Mouse (Mus musculus) heart, embryonic 13.5 days (tissue): ENCODE measurements around the gene Ralgps1. TPM values are rescaled to one million over a fixed set of nuclear protein-coding genes. Genes with fewer than 3 reads are reported as not detected.

Experiments
- ATAC-seq: fragments of 200-750 bp; cut with Nextera tagmentation; 2 replicates; pipeline ENCODE4 v1.8.0; 2017; ENCODE audit warnings: moderate TSS enrichment; ENCODE audit not compliant: insufficient number of reproducible peaks, low FRiP score, low TSS enrichment; ENCODE audit errors: extremely low read depth
- H3K27ac ChIP-seq: fragments of 300-500 bp; sonication (generic); replicated peaks from 2 replicates; pipeline ENCODE4 v1.5.1; 2015; ENCODE audit warnings: moderate library complexity, mild to moderate bottlenecking, inconsistent platforms
- H3K27me3 ChIP-seq: fragments of 300-500 bp; sonication (generic); replicated peaks from 2 replicates; pipeline ENCODE4 v1.6.1; 2015; ENCODE audit warnings: mild to moderate bottlenecking, inconsistent platforms
- H3K36me3 ChIP-seq: fragments of 300-500 bp; sonication (generic); 2 replicates; pipeline ENCODE4 v1.6.1; 2015; ENCODE audit warnings: mild to moderate bottlenecking, inconsistent platforms
- H3K4me1 ChIP-seq: fragments of 300-500 bp; sonication (generic); 2 replicates; pipeline ENCODE4 v1.6.1; 2015; ENCODE audit warnings: inconsistent platforms
- H3K4me2 ChIP-seq: fragments of 300-500 bp; sonication (generic); 2 replicates; pipeline ENCODE4 v1.6.1; 2015; ENCODE audit warnings: inconsistent platforms, mild to moderate bottlenecking, moderate library complexity
- H3K4me3 ChIP-seq: fragments of 300-500 bp; sonication (generic); 2 replicates; pipeline ENCODE4 v1.5.1; 2015; ENCODE audit warnings: moderate library complexity, mild to moderate bottlenecking, inconsistent platforms
- H3K9ac ChIP-seq: fragments of 300-500 bp; sonication (generic); 2 replicates; pipeline ENCODE4 v1.6.1; 2015; ENCODE audit warnings: inconsistent platforms, mild to moderate bottlenecking, moderate library complexity
- H3K9me3 ChIP-seq: fragments of 300-500 bp; sonication (generic); 2 replicates; pipeline ENCODE4 v1.6.1; 2016; ENCODE audit warnings: inconsistent platforms
- WGBS: fragments of 180-500 bp; shearing (Covaris S2); methylation state at CpG from one replicate; pipeline ENCODE4 v1.1.7; 2015; ENCODE audit warnings: mixed read lengths; 5-methylcytosine and 5-hydroxymethylcytosine counted together
- polyA plus RNA-seq: library from polyadenylated mRNA; unstranded; fragments of >200 nt; fragmentation: Nextera tagmentation; extraction: Ambion mirVana; gene quantifications from 2 replicates; pipeline ENCODE4 v1.2.1, GENCODE M21; 2015

Gene Ralgps1
- polyA plus RNA-seq, 1 experiment from 2014 or later: 3.7 TPM

- no peaks in the 10 kb centered on the region for H3K36me3 ChIP-seq
- WGBS: 64% methylated on average over 4 of the region's 4 CpGs
- ATAC-seq: no peak
These were observed 224.3 kb downstream of the Ralgps1 start for GRCm38 (mm10) chr2:33146994-33147393.

DNA sequence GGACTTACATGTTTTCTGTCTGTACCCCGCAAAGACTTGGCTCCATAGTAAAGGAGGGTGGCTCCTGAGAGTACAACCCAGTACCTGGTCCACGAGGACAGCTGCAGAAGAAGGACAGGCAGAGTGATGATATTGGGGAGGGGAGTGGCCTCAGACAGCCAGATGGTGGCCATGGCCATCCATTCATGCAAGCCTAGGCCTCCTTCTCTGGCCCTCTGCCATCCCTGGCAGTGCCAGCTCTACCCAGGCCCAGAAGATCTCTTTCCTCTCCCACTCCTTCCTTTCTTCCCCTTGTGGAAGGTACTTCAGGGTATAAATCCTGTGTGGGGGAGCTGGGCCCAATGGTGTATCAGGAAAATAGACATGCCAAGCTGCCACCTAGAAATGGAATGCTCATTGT lies 228.0 kb downstream of the Ralgps1 start:
- Histone ChIP-seq H3K4me2 (no peak overlapping the region), H3K27ac (no peak overlapping the region), H3K9ac (no peak overlapping the region), H3K9me3 (no peaks in the 10 kb centered on the region), H3K27me3 (no peaks in the 10 kb centered on the region), H3K4me3 (no peak overlapping the region), H3K36me3 (no peaks in the 10 kb centered on the region), H3K4me1 (peaks cover 6% of the 10 kb centered on the region)
- ATAC-seq: no peak
- WGBS: 83% methylated on average over 2 of the region's 2 CpGs

More at GRCm38 (mm10) chr2:33146994-33147393, 224.3 kb downstream of the Ralgps1 start:
- H3K4me2 ChIP-seq: no peak overlapping the region
- H3K9me3 ChIP-seq: no peaks in the 10 kb centered on the region
- H3K27ac ChIP-seq: no peak overlapping the region
- peaks cover 6% of the 10 kb centered on the region for H3K4me1 ChIP-seq
- no peak overlapping the region for H3K4me3 ChIP-seq
- no peak overlapping the region for H3K9ac ChIP-seq
- H3K27me3 ChIP-seq: no peaks in the 10 kb centered on the region

DNA sequence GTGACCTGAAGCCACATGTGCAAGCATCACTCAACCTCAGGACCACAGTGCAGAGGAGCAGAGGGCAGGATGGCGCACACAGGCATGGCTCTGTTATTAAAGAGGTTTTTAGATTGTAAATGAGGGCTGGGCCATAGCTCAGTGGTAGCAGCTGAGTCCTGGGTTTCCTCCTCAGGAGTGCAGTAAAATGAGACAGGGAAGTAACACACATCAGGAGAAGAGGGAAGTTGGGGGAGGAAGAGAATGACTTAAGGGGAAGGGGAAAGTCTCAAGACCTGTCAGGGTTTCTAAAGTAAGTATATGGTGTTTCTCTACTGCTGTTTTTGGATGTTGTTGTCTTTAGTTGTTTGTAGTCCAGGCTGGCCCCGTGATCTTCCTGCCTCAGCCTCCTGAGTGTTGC lies 232.8 kb downstream of the Ralgps1 start:
- ATAC-seq: no peak
- H3K27me3 ChIP-seq: peaks cover 6% of the 10 kb centered on the region; the same call in 1 of the 2 replicates
- WGBS: 85% methylated on average over 2 of the region's 2 CpGs
- no peak overlapping the region for H3K4me3 ChIP-seq
- H3K9me3 ChIP-seq: no peaks in the 10 kb centered on the region
- no peaks in the 10 kb centered on the region for H3K4me1 ChIP-seq
- H3K27ac ChIP-seq: no peak overlapping the region
- no peaks in the 10 kb centered on the region for H3K36me3 ChIP-seq
- no peak overlapping the region for H3K9ac ChIP-seq
- no peak overlapping the region for H3K4me2 ChIP-seq

GRCm38 (mm10) chr2:33137731-33138130 lies 233.6 kb downstream of the Ralgps1 start:
- Histone ChIP-seq H3K4me2 (no peak overlapping the region), H3K36me3 (no peaks in the 10 kb centered on the region), H3K27me3 (peaks cover 14% of the 10 kb centered on the region), H3K4me1 (no peaks in the 10 kb centered on the region), H3K9me3 (no peaks in the 10 kb centered on the region), H3K27ac (no peak overlapping the region), H3K9ac (no peak overlapping the region), H3K4me3 (no peak overlapping the region)
- ATAC-seq: no peak
- WGBS: 79% methylated on average over 4 of the region's 4 CpGs

- H3K9me3 ChIP-seq: no peaks in the 10 kb centered on the region
- WGBS: 79% methylated on average over 9 of the region's 9 CpGs
- no peaks in the 10 kb centered on the region for H3K36me3 ChIP-seq
- H3K27me3 ChIP-seq: peaks cover 19% of the 10 kb centered on the region
- H3K4me1 ChIP-seq: 0 out of 2 replicates have a peak, but pooled peaks cover 5% of the 10 kb centered on the region
- H3K27ac ChIP-seq: no peak overlapping the region
- ATAC-seq: no peak
- no peak overlapping the region for H3K4me3 ChIP-seq
- H3K4me2 ChIP-seq: no peak overlapping the region
- H3K9ac ChIP-seq: no peak overlapping the region
These were observed 234.0 kb downstream of the Ralgps1 start for GRCm38 (mm10) chr2:33137244-33137643.

DNA sequence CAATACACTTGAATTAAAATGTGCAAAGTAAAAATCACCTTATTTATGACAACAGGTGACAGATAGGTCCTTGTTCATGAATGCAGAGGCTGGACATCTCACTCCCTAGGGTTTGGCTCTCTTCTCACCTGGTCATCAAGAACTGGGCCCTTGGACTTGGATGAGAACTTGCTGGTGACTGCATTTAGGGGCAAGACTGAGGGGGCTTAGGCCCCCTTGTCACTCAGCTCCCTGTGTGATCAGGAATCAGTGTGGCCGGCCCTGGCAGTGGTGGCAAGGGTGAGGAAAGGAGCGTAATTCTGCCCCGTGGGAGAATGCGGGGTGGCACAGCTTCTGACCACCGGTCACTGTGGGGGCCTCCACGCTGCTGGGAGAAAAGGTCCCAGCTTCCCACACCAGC lies 234.9 kb downstream of the Ralgps1 start:
- H3K4me1 ChIP-seq: 0 out of 2 replicates have a peak, but pooled peaks cover 11% of the 10 kb centered on the region
- peaks cover 21% of the 10 kb centered on the region for H3K27me3 ChIP-seq
- no peak overlapping the region for H3K9ac ChIP-seq
- no peaks in the 10 kb centered on the region for H3K36me3 ChIP-seq
- ATAC-seq: no peak
- no peak overlapping the region for H3K4me2 ChIP-seq
- no peaks in the 10 kb centered on the region for H3K9me3 ChIP-seq
- 86% methylated on average over 6 of the region's 6 CpGs for WGBS
- no peak overlapping the region for H3K4me3 ChIP-seq
- H3K27ac ChIP-seq: no peak overlapping the region

DNA sequence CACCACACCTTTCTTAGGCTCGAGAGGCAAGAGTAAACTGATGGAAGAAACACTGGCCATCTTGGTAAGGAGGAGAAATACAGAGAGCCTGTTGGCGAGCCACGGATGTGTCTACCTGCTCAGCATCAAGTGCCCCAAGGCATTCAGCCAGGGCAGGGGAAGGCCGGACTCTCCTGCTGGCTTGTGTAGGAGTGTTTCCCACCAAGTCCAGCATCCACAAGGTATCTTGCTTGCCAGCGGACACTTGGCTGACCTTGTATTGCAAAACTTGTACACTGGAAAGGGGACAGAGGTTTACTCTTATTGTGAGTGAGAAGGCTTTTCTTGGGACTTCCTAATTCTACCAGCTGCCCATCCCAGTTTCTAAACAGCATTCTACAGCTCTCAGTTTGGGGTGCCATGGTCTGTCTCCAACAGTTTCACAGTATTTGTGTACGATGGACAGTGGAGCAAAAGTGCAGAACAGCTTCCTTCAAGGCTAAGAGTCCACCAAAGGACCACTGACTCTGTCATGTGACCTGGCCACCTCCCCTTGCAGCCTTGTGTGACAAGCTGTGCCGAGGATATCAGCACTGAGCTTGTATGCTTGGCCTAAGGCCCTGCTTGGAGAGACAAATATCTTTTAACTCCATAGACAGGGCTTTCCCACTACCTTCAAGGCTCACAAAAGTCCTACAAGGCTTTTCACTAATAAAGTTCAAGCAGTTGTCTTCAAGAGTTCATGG lies 236.4 kb downstream of the Ralgps1 start:
- no peaks in the 10 kb centered on the region for H3K9me3 ChIP-seq
- ATAC-seq: no peak
- H3K36me3 ChIP-seq: no peaks in the 10 kb centered on the region
- 64% methylated on average over 7 of the region's 7 CpGs for WGBS
- no peak overlapping the region for H3K4me3 ChIP-seq
- peaks cover 12% of the 10 kb centered on the region for H3K4me1 ChIP-seq
- H3K9ac ChIP-seq: no peak overlapping the region
- H3K27ac ChIP-seq: no peak overlapping the region
- peaks cover 21% of the 10 kb centered on the region for H3K27me3 ChIP-seq
- H3K4me2 ChIP-seq: no peak overlapping the region

DNA sequence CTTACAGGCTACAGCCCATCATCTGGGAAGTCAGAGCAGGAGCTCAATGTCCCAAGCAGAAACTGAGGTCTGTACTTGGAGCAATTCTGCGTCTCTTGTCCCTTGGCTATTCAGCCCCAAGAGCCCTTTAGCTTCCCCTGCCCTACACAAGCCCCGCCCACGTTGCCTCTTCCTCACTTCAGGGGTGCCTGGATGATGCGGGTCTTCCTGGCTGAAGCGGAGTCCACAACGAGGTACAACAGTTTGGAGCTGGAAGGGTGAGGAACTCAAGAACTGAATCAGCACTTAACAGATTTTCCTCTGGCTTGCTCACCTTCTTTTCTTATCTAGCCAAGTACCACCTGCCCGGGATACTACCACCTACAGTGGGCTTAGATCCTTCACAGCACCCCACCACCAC lies 239.0 kb downstream of the Ralgps1 start:
- H3K27me3 ChIP-seq: peaks cover 33% of the 10 kb centered on the region
- ATAC-seq: no peak
- no peak overlapping the region for H3K27ac ChIP-seq
- no peak overlapping the region for H3K9ac ChIP-seq
- H3K36me3 ChIP-seq: no peaks in the 10 kb centered on the region
- WGBS: 6% methylated on average over 7 of the region's 7 CpGs
- H3K4me3 ChIP-seq: no peak overlapping the region
- H3K4me1 ChIP-seq: peaks cover 26% of the 10 kb centered on the region
- H3K4me2 ChIP-seq: 0 out of 2 replicates have a peak overlapping the region, but pooled peaks have one; percentile 98
- no peaks in the 10 kb centered on the region for H3K9me3 ChIP-seq

GRCm38 (mm10) chr2:33131500-33132092 lies 239.7 kb downstream of the Ralgps1 start, which contains the start of gene Garnl3:
Garnl3 (minus strand) TSS chr2:33131654.
- under 1% methylated on average over 22 of the region's 22 CpGs for WGBS
- Histone ChIP-seq H3K4me1 (peaks cover 28% of the 10 kb centered on the region), H3K9me3 (no peaks in the 10 kb centered on the region), H3K9ac (peak within 1 kb of the TSS; percentile 71), H3K27ac (peak within 1 kb of the TSS; percentile 63), H3K27me3 (peaks cover 33% of the 10 kb centered on the region), H3K4me3 (peak within 1 kb of the TSS; percentile 80), H3K36me3 (no peaks in the 10 kb centered on the region), H3K4me2 (peak within 1 kb of the TSS; percentile 98)
- peak; percentile 6; the same call in 1 of the 2 replicates for ATAC-seq

DNA sequence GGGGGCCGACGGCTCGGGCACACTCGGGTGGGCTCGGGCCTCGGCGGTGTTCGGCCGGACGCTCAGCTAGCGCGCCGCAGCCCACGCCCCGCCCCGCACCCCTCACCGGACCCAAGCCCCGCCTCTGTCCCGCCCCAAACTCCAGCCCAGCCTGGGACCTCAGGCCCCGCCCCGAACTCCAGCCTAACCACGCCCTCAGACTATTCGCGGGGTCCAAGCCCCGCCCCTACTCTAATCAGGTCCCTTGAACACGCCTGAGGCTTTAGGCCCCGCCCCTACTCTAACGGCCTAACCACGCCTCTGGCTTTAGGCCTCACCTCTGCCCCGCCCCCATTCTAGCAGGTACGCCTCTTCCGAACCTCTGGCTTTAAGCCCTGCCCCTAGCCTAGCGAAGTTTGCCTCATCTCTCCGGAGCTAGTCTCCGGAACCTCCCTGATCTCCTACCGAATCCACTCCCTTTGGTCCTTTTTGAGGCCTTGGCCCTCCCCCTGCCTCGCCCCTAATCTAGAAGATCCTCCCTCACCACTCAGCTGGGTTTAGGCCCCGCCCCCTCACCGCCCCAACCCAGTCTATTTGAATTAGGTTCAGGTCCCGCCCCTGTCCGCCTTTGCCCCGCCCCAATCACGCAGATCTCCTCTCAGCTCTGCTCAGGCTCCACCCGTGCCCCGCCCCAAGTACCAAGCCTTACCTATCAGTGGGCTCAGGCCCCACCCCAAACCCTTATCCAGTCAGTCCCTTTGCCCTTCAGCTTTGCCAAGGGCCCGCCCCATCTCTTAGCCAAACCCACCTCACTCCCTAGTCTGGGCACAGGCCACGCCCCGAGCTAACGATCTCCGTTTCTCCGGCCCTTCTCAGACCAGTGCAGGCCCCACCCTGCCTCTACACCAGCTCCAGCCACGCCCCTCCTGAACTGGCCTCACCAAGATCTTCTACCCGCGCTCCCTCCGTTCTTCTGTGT lies 240.5 kb downstream of the Ralgps1 start:
- under 1% methylated on average over 54 of the region's 55 CpGs for WGBS

DNA sequence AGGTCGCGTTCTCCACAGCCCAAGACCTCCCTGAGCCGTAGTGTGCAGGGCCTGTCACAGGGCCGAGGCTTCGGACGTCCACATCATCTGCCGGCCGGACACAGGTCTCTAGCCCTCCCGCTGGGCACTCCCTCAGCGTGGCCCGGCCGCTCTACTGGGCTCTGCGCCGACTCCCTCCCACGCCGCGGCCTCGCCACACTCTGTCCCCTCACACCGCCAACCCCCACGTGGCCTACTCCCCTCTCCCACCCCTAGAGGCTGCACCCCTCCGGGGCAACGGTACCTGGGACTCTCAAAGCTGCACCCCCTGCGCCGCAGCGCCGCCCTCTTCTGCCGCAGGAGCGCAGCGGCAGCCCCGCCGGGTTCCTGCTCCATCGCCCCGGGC lies 241.2 kb downstream of the Ralgps1 start:
- H3K4me3 ChIP-seq: peak overlapping the region; percentile 80
- ATAC-seq: peak; percentile 10
- 2% methylated on average over 33 of the region's 33 CpGs for WGBS

More for the DNA sequence above, 240.5 kb downstream of the Ralgps1 start:
- H3K36me3 ChIP-seq: no peaks in the 10 kb centered on the region
- peaks cover 28% of the 10 kb centered on the region for H3K4me1 ChIP-seq
- H3K4me3 ChIP-seq: peak overlapping the region; percentile 80
- peak; percentile 85 for ATAC-seq
- H3K9ac ChIP-seq: peak overlapping the region; percentile 89
- H3K27me3 ChIP-seq: peaks cover 33% of the 10 kb centered on the region
- H3K27ac ChIP-seq: peak overlapping the region; percentile 70
- H3K4me2 ChIP-seq: peak overlapping the region; percentile 98
- no peaks in the 10 kb centered on the region for H3K9me3 ChIP-seq

More for the DNA sequence above, 241.2 kb downstream of the Ralgps1 start:
- no peaks in the 10 kb centered on the region for H3K36me3 ChIP-seq
- H3K27ac ChIP-seq: peak overlapping the region; percentile 70
- H3K27me3 ChIP-seq: peaks cover 33% of the 10 kb centered on the region
- H3K4me2 ChIP-seq: peak overlapping the region; percentile 98
- no peaks in the 10 kb centered on the region for H3K9me3 ChIP-seq
- peaks cover 28% of the 10 kb centered on the region for H3K4me1 ChIP-seq
- peak overlapping the region; percentile 89 for H3K9ac ChIP-seq
